Mouse (Mus musculus) layer of hippocampus, adult 6 months (tissue): ENCODE measurements around the gene Ghrl. TPM values are rescaled to one million over a fixed set of nuclear protein-coding genes. Genes with fewer than 3 reads are reported as not detected.

Experiments used
- long read RNA-seq, 2 experiments: library from polyadenylated mRNA; unstranded; transcript quantifications; one replicate each; pipeline ENCODE4 v2.0.0; 2019 to 2020
- microRNA-seq: library from miRNA; unstranded; fragments of <30 nt; microRNA quantifications from one replicate; pipeline ENCODE4 v1.2.0, GENCODE M21; 2020
- polyA plus RNA-seq: library from polyadenylated mRNA; unstranded; fragments of <200 nt; fragmentation: Nextera tagmentation; gene quantifications from 2 replicates; pipeline ENCODE4 v1.2.3, GENCODE M21; 2021

The Ghrl gene
- polyA plus RNA-seq = not detected in 2 replicates
- long read RNA-seq, experiment 1 = 0 reads
- long read RNA-seq, experiment 2 = 0 reads

DNA sequence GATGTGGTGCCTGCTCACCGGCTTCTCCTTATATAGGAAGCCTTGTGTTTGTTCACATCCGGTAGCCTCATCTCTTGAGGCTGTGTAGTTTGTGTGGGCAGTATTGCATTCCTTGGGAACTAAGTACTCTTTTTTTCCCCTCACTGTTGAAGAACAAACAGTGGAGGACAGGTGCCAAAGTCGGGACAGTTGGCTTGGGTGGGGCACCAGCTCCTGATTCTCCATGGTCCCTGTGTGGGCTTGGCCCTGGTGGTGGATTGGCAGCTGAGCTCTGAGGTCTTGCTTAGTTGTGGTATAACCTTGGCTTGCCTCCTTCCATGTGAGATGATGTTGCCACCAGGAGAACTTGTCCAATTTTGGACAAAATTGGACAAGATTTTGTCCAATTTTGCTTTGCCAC lies at the start of gene Ghrl:
Gene Ghrl, minus strand, starts transcription at position 3 of the 400 bp plus-strand sequence.

DNA sequence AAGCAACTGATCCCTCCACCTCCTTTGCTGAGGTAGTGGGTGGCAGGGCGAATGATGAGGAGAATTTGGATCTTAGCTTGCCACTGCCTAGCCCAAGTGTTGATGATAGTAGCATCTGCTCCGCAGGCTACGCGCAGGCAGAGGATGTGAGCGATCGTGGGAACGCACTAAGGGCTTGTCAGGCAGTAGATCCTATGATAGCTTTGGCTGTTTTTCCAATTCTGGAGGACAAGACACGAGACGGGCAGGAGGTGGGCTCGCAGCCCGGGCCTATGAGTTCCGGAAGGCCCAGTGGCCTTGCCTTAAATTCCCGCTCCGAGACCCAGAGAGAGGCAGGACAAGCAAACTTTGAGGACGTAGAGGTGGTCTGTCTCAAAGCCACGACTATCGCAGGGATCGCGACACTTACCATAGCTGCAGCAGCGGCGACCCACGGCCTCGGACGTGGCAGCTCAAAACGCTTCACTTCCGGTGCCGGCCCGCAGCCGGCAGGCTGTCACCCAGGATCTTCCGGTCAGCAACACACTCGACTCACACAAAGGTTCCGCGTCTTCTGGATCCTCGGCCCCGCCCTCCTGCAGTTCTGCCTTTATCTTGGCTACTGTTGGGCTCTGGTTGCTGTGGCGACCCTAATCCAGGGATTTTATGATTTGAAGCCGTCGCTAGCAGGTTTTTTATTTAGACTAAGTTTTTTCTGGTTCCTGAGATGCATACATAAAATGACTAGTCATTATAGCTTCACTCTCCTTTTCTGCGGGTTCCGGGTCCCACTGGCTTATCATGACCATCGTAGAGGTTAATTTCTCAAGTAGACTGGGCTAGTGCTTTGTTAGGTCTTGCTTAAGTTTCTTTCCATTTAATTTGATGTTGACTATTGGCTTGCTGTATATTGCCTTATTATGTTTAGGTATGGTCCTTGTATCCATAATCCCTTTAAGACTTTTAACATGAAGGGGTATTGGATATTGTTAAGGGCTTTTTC lies 20.8 kb upstream of the Ghrl start, which contains the start of gene Sec13:
Gene Sec13, minus strand, starts transcription at position 508 of the 982 bp plus-strand sequence.

DNA sequence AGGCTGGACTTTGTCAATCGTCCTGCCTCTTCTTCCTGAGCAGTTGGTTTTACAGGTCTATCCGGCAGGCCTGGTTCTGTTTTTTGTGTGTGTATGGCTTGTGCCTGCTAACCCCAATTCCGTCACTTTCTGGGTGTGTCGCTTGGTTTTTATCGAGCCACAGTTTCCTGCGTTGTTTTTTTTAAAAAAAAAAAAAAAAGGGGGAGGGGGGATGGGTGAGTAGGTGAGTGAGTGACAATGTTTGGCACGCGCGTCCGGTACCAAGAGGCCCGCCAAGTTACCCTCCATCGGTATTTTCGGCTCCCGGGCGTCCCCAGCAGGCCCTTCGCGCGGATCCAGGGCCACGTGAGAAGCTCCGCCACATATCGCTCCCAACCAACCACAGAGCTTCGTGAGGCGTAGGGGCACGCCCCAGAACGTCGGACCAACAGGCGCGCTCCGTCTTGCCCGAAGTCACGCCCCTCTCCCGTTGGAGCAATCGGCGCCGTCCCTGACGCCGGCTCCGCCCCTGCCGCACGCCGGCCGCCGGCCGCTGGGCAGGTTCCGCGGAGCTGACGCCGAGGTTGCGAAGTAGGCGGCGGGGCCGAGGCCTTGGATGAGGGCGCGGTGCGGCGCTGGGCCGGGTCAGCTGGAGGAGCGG lies 23.0 kb downstream of the Ghrl start, which contains the start of gene Tatdn2:
Gene Tatdn2, plus strand, starts transcription at position 469 of the 640 bp plus-strand sequence.

Small RNAs within 50 kb of the gene (microRNA-seq; reads per million reads assigned to microRNA genes)
- 1.1 reads per million for gene Mir7042

Other genes starting within 250 kb of the Ghrl start
- gene Il17rc, start 248.5 kb downstream of the Ghrl start, polyA plus RNA-seq = 5.7 and 5.8 TPM in 2 replicates
- 79.6 and 80.0 TPM in 2 replicates for gene Creld1, start 236.6 kb downstream of the Ghrl start, polyA plus RNA-seq
- 20.0 and 25.5 TPM in 2 replicates for gene Prrt3, start 217.9 kb downstream of the Ghrl start, polyA plus RNA-seq
- 95.3 and 96.8 TPM in 2 replicates for gene Emc3, start 188.2 kb downstream of the Ghrl start, polyA plus RNA-seq
- gene Fancd2, start 188.2 kb downstream of the Ghrl start, polyA plus RNA-seq = 1.3 and 1.9 TPM in 2 replicates
- 0.35 and 0.69 TPM in 2 replicates for gene Fancd2os, start 119.2 kb downstream of the Ghrl start, polyA plus RNA-seq
- gene Brk1, start 115.1 kb downstream of the Ghrl start, polyA plus RNA-seq = 214 and 247 TPM in 2 replicates
- 41.5 and 43.3 TPM in 2 replicates for gene Vhl, start 95.9 kb downstream of the Ghrl start, polyA plus RNA-seq
- gene Irak2, start 81.4 kb downstream of the Ghrl start, polyA plus RNA-seq = 14.3 and 15.4 TPM in 2 replicates
- gene Tatdn2, start 22.8 kb downstream of the Ghrl start, polyA plus RNA-seq = 0.83 TPM in 2 replicates
- 151 and 168 TPM in 2 replicates for gene Sec13, start 20.9 kb upstream of the Ghrl start, polyA plus RNA-seq